11 mouse cellular contexts compared by ENCODE assay signal in the genomic region with DNA sequence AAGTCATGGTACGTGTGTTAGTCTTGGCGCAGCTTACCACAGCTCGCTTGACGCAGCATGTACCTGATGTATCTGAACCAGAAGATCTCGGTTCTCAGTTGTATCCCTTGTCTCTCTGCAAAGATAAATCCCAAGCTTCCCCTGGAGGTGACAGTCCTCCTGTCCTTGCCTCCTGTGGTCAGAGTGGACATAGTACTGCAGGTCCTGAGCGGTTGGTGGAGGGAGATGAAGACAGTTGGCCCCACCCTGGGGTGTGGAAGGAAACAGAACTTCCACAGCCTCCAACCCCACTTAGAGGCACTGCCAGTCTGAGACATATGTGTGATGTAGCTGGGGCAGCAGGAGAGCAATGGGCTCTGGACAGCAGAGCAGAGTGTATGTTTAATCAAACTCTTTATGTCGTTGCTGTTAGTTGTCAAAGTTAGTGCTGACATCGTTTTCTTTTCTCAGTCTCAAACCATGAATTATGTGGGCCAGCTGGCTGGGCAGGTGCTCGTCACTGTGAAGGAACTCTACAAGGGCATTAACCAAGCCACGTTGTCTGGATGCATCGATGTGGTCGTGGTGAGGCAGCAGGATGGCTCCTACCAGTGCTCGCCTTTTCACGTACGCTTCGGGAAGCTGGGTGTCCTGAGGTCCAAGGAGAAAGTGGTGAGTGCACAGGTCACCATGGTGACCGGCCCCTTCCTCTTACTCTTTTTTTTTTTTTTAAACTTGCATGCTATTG. TPM values are rescaled to one million over a fixed set of nuclear protein-coding genes. Genes with fewer than 3 reads are reported as not detected.
DNase-seq lines count a peak whose midpoint lies in the region; ATAC-seq and TF ChIP-seq lines count a peak whose summit lies in the region.
"Had no signal": no experiment of that assay in that cellular context is flagged by ENCODE, and none has a peak within 500 bp of the region (broad histone marks: within the 10 kb centered on the region; RNA-seq: fewer than 3 reads in every experiment).

No protein-coding gene starts in this region.

- in situ Hi-C loops in CH12.LX (cut with MboI; ENCODE audit: low pct_ligation_motif_present, low pct_unique_long_range_greater_than_20kb, low sequenced_read_pairs), result no loop called here

- H3K27me3 ChIP-seq in hindbrain, embryonic 15.5 days, result no peaks in the 10 kb centered on the region
- H3K27me3 ChIP-seq in hindbrain, embryonic 14.5 days (ENCODE audit: control insufficient read depth, insufficient read depth, low read length), result no peaks in the 10 kb centered on the region
- no peaks in the 10 kb centered on the region for H3K27me3 ChIP-seq in CH12.LX (replicated peaks)
- no peaks in the 10 kb centered on the region for H3K27me3 ChIP-seq in forebrain, embryonic 13.5 days
- H3K27me3 ChIP-seq: neural tube, embryonic 15.5 days had no signal

- H3K4me1 ChIP-seq in hindbrain, embryonic 15.5 days (replicated peaks), result peaks cover 5% of the 10 kb centered on the region
- H3K4me1 ChIP-seq in hindbrain, embryonic 14.5 days (replicated peaks; ENCODE audit: control insufficient read depth, insufficient read depth, low read length), result no peaks in the 10 kb centered on the region; the same call in 1 of the 2 replicates
- H3K4me1 ChIP-seq in CH12.LX (ENCODE audit: control insufficient read depth in 1 of 2, insufficient read depth in 2 of 2), result peaks cover 30 to 81% of the 10 kb centered on the region in 2 experiments
- no peaks in the 10 kb centered on the region for H3K4me1 ChIP-seq in forebrain, embryonic 13.5 days

- H3K4me2 ChIP-seq in hindbrain, embryonic 15.5 days, result no peak overlapping the region
- no peak overlapping the region for H3K4me2 ChIP-seq in hindbrain, embryonic 14.5 days (replicated peaks)
- H3K4me2 ChIP-seq in CH12.LX (ENCODE audit: insufficient read depth, low read depth, poor library complexity, severe bottlenecking), result peak overlapping the region; percentile 96
- no peak overlapping the region for H3K4me2 ChIP-seq in forebrain, embryonic 13.5 days
- H3K4me2 ChIP-seq: neural tube, embryonic 15.5 days had no signal

- DNase-seq in hindbrain, embryonic 14.5 days (ENCODE audit: low spot score), result no peak
- peak; percentile 54 for DNase-seq in CH12.LX (ENCODE audit: extremely low read depth)
- DNase-seq in layer of hippocampus, postnatal 25 days (ENCODE audit: extremely low spot score in 1 of 2, low spot score in 1 of 2), result no peak
- DNase-seq in ovary, postnatal 10 days (ENCODE audit: low spot score), result no peak
- DNase-seq: gastrocnemius, postnatal 25 days; kidney, postnatal 36 days had no signal

- TF ChIP-seq RAD21 in CH12.LX (IDR thresholded peaks at IDR 0.05; ENCODE audit: low read depth, low read length), result no peak

- peaks cover 5% of the 10 kb centered on the region; the same call in 1 of the 2 replicates for H3K36me3 ChIP-seq in hindbrain, embryonic 15.5 days
- 0 out of 2 replicates have a peak, but pooled peaks cover 3% of the 10 kb centered on the region for H3K36me3 ChIP-seq in hindbrain, embryonic 14.5 days (replicated peaks; ENCODE audit: control insufficient read depth, insufficient read depth)
- H3K36me3 ChIP-seq in CH12.LX (replicated peaks in 1 of 2; ENCODE audit: control insufficient read depth in 1 of 2, insufficient read depth in 1 of 2, low read length in 1 of 2) (peaks cover 9 to 19% of the 10 kb centered on the region in 2 experiments), macrophage (ENCODE audit: inconsistent target) (peaks cover 7% of the 10 kb centered on the region; the same call in 1 of the 2 replicates)
- H3K36me3 ChIP-seq in forebrain, embryonic 13.5 days (ENCODE audit: poor library complexity, severe bottlenecking), result peaks cover 15% of the 10 kb centered on the region
- H3K36me3 ChIP-seq: neural tube, embryonic 15.5 days had no signal

- no peak for TF ChIP-seq POLR2A in CH12.LX (IDR thresholded peaks at IDR 0.05; ENCODE audit: low read depth, low read length)

- peak; percentile 37 for TF ChIP-seq EP300 in CH12.LX (IDR thresholded peaks at IDR 0.05; ENCODE audit: low read length)

- peak; percentile 19; the same call in 1 of the 2 replicates for ATAC-seq in hindbrain, embryonic 15.5 days (ENCODE audit: low FRiP score, low read depth)
- no peak for ATAC-seq in hindbrain, embryonic 14.5 days (ENCODE audit: low FRiP score)
- peak; percentile 60 for ATAC-seq in erythroid progenitor cell, adult 5-6 weeks (replicated peaks; ENCODE audit: low FRiP score, poor library complexity, severe bottlenecking)
- ATAC-seq in forebrain, embryonic 13.5 days, result no peak

- H3K79me2 ChIP-seq in CH12.LX (replicated peaks; ENCODE audit: control insufficient read depth, extremely low read depth, insufficient read depth, poor library complexity, severe bottlenecking), result peaks cover 24% of the 10 kb centered on the region
- H3K79me2 ChIP-seq in macrophage (ENCODE audit: inconsistent target), result peaks cover 92% of the 10 kb centered on the region

- WGBS in hindbrain, embryonic 15.5 days, result 82% methylated on average over 17 of the region's 17 CpGs
- WGBS in hindbrain, embryonic 14.5 days, result 86% methylated on average over 17 of the region's 17 CpGs
- 24% methylated on average over 17 of the region's 17 CpGs for WGBS in macrophage (ENCODE audit: missing documents)
- WGBS in forebrain, embryonic 13.5 days, result 88% methylated on average over 17 of the region's 17 CpGs

- dilution Hi-C loops in CH12.LX (cut with MboI; ENCODE audit: extremely low pct_ligation_motif_present, extremely low pct_unique_long_range_greater_than_20kb, low sequenced_read_pairs), result no loop called here

- no peak overlapping the region for H3K27ac ChIP-seq in hindbrain, embryonic 15.5 days (replicated peaks)
- H3K27ac ChIP-seq in hindbrain, embryonic 14.5 days, result no peak overlapping the region
- H3K27ac ChIP-seq in CH12.LX (ENCODE audit: insufficient read depth, low read depth) (peak overlapping the region; percentile 97), macrophage (peak overlapping the region; percentile 80)
- H3K27ac ChIP-seq in forebrain, embryonic 13.5 days, result no peak overlapping the region
- H3K27ac ChIP-seq: neural tube, embryonic 15.5 days had no signal

- H3K4me3 ChIP-seq in hindbrain, embryonic 15.5 days, result no peak overlapping the region
- H3K4me3 ChIP-seq in hindbrain, embryonic 14.5 days (replicated peaks; ENCODE audit: low read length), result no peak overlapping the region
- H3K4me3 ChIP-seq in CH12.LX (replicated peaks in 1 of 3; ENCODE audit: low read depth in 2 of 3, low read length in 2 of 3, poor library complexity in 1 of 3), result peak overlapping the region; percentile 24 to 50 (median 27)
- H3K4me3 ChIP-seq in macrophage (ENCODE audit: inconsistent target), result peak overlapping the region; percentile 42
- H3K4me3 ChIP-seq in forebrain, embryonic 13.5 days, result no peak overlapping the region
- H3K4me3 ChIP-seq: neural tube, embryonic 15.5 days had no signal

- no peaks in the 10 kb centered on the region for H3K9me3 ChIP-seq in hindbrain, embryonic 15.5 days
- H3K9me3 ChIP-seq in hindbrain, embryonic 14.5 days (ENCODE audit: control insufficient read depth, low read length), result no peaks in the 10 kb centered on the region; the same call in 1 of the 2 replicates
- peaks cover 8% of the 10 kb centered on the region for H3K9me3 ChIP-seq in CH12.LX (replicated peaks; ENCODE audit: low read length)
- no peaks in the 10 kb centered on the region for H3K9me3 ChIP-seq in forebrain, embryonic 13.5 days (replicated peaks)
- H3K9me3 ChIP-seq: neural tube, embryonic 15.5 days had no signal

- H3K9ac ChIP-seq in hindbrain, embryonic 15.5 days, result no peak overlapping the region
- H3K9ac ChIP-seq in hindbrain, embryonic 14.5 days, result no peak overlapping the region
- H3K9ac ChIP-seq in CH12.LX (ENCODE audit: insufficient read depth, low read depth), result peak overlapping the region; percentile 65
- no peak overlapping the region for H3K9ac ChIP-seq in forebrain, embryonic 13.5 days
- H3K9ac ChIP-seq: neural tube, embryonic 15.5 days had no signal

- TF ChIP-seq CTCF in CH12.LX (conservative IDR thresholded peaks at IDR 0.05 in 1 of 2, IDR thresholded peaks at IDR 0.05 in 1 of 2; ENCODE audit: low read depth in 2 of 2, low read length in 2 of 2), result no peak

TF ChIP-seq in CH12.LX, 34 proteins besides CTCF, POLR2A, EP300 and RAD21 (continues in another document):
- TF ChIP-seq MYC (IDR thresholded peaks at IDR 0.05; ENCODE audit: low read depth, low read length) (0 out of 2 replicates have a peak, but pooled peaks have one; percentile 22), HCFC1 (IDR thresholded peaks at IDR 0.05; ENCODE audit: low read depth, low read length) (no peak), NELFE (IDR thresholded peaks at IDR 0.05; ENCODE audit: low read depth, low read length) (no peak), TCF12 (IDR thresholded peaks at IDR 0.05; ENCODE audit: low read depth, low read length) (no peak), POLR2AphosphoS2 (IDR thresholded peaks at IDR 0.05; ENCODE audit: low read depth, low read length) (no peak), SMC3 (IDR thresholded peaks at IDR 0.05; ENCODE audit: low read depth, low read length) (no peak), ZNF384 (IDR thresholded peaks at IDR 0.05; ENCODE audit: low read depth, low read length) (no peak), KAT2A (IDR thresholded peaks at IDR 0.05; ENCODE audit: insufficient replicate concordance, low read length) (0 out of 2 replicates have a peak, but pooled peaks have one; percentile 26), GABPA (IDR thresholded peaks at IDR 0.05; ENCODE audit: insufficient replicate concordance, low read depth, low read length) (no peak), ELF1 (IDR thresholded peaks at IDR 0.05; ENCODE audit: low read depth, low read length) (no peak), IRF4 (IDR thresholded peaks at IDR 0.05; ENCODE audit: low read depth, low read length) (0 out of 2 replicates have a peak, but pooled peaks have one; percentile 17), PAX5 (IDR thresholded peaks at IDR 0.05; ENCODE audit: low read length) (no peak)

RNA-seq across cellular contexts. Expression of gene Lpin2, which starts 32.3 kb away (rescaled TPM):
- polyA plus RNA-seq in hindbrain, embryonic 15.5 days (2015; fragmentation: Nextera tagmentation; extraction: Ambion mirVana), result 41.7 and 42.6 TPM in 2 replicates
- polyA plus RNA-seq in hindbrain, embryonic 14.5 days (2014; fragmentation: Nextera tagmentation; extraction: Ambion mirVana), result 44.1 and 45.7 TPM in 2 replicates
- total RNA-seq in CH12.LX (2012; rRNA removed) (25.1 and 28.1 TPM in 2 replicates), CH12.LX (2014; rRNA removed) (25.4 TPM in 2 replicates)
- polyA plus RNA-seq in CH12.LX (2012; ENCODE audit: insufficient read length, low read depth) (30.4 and 31.4 TPM in 2 replicates), macrophage (2018) (40.1 to 42.3 TPM (median 40.3 TPM) in 3 replicates)
- total RNA-seq in erythroid progenitor cell, adult 5-6 weeks (2015; ENCODE audit: low replicate concordance), result 68.8 and 90.1 TPM in 2 replicates
- total RNA-seq in erythroid progenitor cell, adult 5-6 weeks (2017; ENCODE audit: low replicate concordance), result 101 and 122 TPM in 2 replicates
- 1,000 to 10,000 TPM in 5 of 26 experiments, 100 to 1,000 TPM in 21; 253 to 2,419 (median 417) TPM for total RNA-seq in macrophage (2018; cell fraction: chromatin; rRNA removed)
- 100 to 1,000 TPM in 4 of 26 experiments, 10 to 100 TPM in 22; 34.6 to 197 (median 49.3) TPM for total RNA-seq in macrophage (2018; cell fraction: cytosol; rRNA removed)
- 100 to 1,000 TPM; 124 to 913 (median 217) TPM for total RNA-seq in macrophage (2018; cell fraction: nucleus; rRNA removed)
- polyA plus RNA-seq in forebrain, embryonic 13.5 days (2015; fragmentation: Nextera tagmentation; extraction: Ambion mirVana), result 34.1 and 37.5 TPM in 2 replicates
- 10 to 100 TPM; 91.1 to 96.8 TPM for total RNA-seq in layer of hippocampus, postnatal 25 days (2021)

Comparison
In these comparisons a context has a peak if more than half of its experiments do, and no peak if none do; other contexts are left out.
1. ATAC-seq: peak in hindbrain, embryonic 15.5 days (single experiment) and erythroid progenitor cell, adult 5-6 weeks (single experiment); none in hindbrain, embryonic 14.5 days (single experiment) and forebrain, embryonic 13.5 days (single experiment).
2. H3K27ac ChIP-seq: peak in CH12.LX (single experiment) and macrophage (single experiment); none in hindbrain, embryonic 15.5 days (single experiment), hindbrain, embryonic 14.5 days (single experiment) and forebrain, embryonic 13.5 days (single experiment).
3. H3K4me3 ChIP-seq: peak in CH12.LX (3 of 3) and macrophage (single experiment); none in hindbrain, embryonic 15.5 days (single experiment), hindbrain, embryonic 14.5 days (single experiment) and forebrain, embryonic 13.5 days (single experiment).